Mouse (Mus musculus) kidney, postnatal 10 days (tissue): ENCODE results near the gene Phka1.
"Not testable (repeated sequence)": the region's sequence is repeated elsewhere in the genome, so short reads cannot be mapped to it uniquely, and the experiment has no call there.

ENCODE experiments used
- DNase-seq: peaks from one replicate; pipeline ENCODE4 v3.0.0; 2021; ENCODE audit warnings: mixed read lengths

Gene Phka1

GRCm38 (mm10) chrX:102643823-102644572 lies at the start of gene Phka1:
TSS of gene Phka1 (minus strand) at chrX:102644246.
- DNase-seq: peak; percentile 90

- peak; percentile 39 for DNase-seq
These were observed 45.2 kb upstream of the Phka1 start for GRCm38 (mm10) chrX:102689252-102689651.

GRCm38 (mm10) chrX:102686872-102687271 lies 42.8 kb upstream of the Phka1 start, which contains the start of gene Gm3880:
TSS of gene Gm3880 (minus strand) at chrX:102686972.
- not testable (repeated sequence) for DNase-seq

GRCm38 (mm10) chrX:102684706-102685105 lies 40.7 kb upstream of the Phka1 start:
- not testable (repeated sequence) for DNase-seq

- DNase-seq: no peak
These were observed 22.6 kb upstream of the Phka1 start for GRCm38 (mm10) chrX:102666641-102667040.

GRCm38 (mm10) chrX:102660712-102661111 lies 16.7 kb upstream of the Phka1 start:
- DNase-seq: peak; percentile 32

- DNase-seq: no peak
These were observed 1.6 kb upstream of the Phka1 start for GRCm38 (mm10) chrX:102645691-102646090.

- no peak for DNase-seq
These were observed 1.1 kb upstream of the Phka1 start for GRCm38 (mm10) chrX:102645146-102645545.

- DNase-seq: peak; percentile 30
These were observed 516 bp upstream of the Phka1 start for GRCm38 (mm10) chrX:102644573-102644951.

GRCm38 (mm10) chrX:102601269-102601668 lies 42.8 kb downstream of the Phka1 start:
- DNase-seq: no peak

GRCm38 (mm10) chrX:102588560-102588959 lies 55.5 kb downstream of the Phka1 start:
- DNase-seq: no peak

- peak; percentile 10 for DNase-seq
These were observed 72.9 kb downstream of the Phka1 start for GRCm38 (mm10) chrX:102571186-102571585.

- DNase-seq: no peak
These were observed 87.1 kb downstream of the Phka1 start for GRCm38 (mm10) chrX:102556906-102557305.

GRCm38 (mm10) chrX:102509205-102509604 lies 134.8 kb downstream of the Phka1 start:
- DNase-seq: no peak

- peak; percentile 59 for DNase-seq
These were observed 139.2 kb downstream of the Phka1 start, which contains the start of gene Hdac8 for GRCm38 (mm10) chrX:102504644-102505481. TSS of gene Hdac8 (minus strand) at chrX:102505359.

GRCm38 (mm10) chrX:102504179-102504578 lies 139.9 kb downstream of the Phka1 start:
- no peak for DNase-seq

GRCm38 (mm10) chrX:102493992-102494730 lies 149.9 kb downstream of the Phka1 start:
- peak; percentile 18 for DNase-seq

- no peak for DNase-seq
These were observed 158.5 kb downstream of the Phka1 start for GRCm38 (mm10) chrX:102485575-102485974.

GRCm38 (mm10) chrX:102479665-102480064 lies 164.4 kb downstream of the Phka1 start:
- no peak for DNase-seq

GRCm38 (mm10) chrX:102478965-102479364 lies 165.1 kb downstream of the Phka1 start:
- DNase-seq: peak; percentile 27

- DNase-seq: no peak
These were observed 165.6 kb downstream of the Phka1 start for GRCm38 (mm10) chrX:102478481-102478880.

GRCm38 (mm10) chrX:102476784-102477183 lies 167.3 kb downstream of the Phka1 start:
- peak; percentile 83 for DNase-seq

- no peak for DNase-seq
These were observed 168.5 kb downstream of the Phka1 start for GRCm38 (mm10) chrX:102475555-102475954.
